Mouse (Mus musculus) hindbrain, embryonic 12.5 days (tissue): ENCODE measurements around the gene Zfand2b. TPM values are rescaled to one million over a fixed set of nuclear protein-coding genes. Genes with fewer than 3 reads are reported as not detected.

Experiments
- ATAC-seq: fragments of 200-750 bp; cut with Nextera tagmentation; 2 replicates; pipeline ENCODE4 v1.8.0; 2017; ENCODE audit warnings: moderate TSS enrichment; ENCODE audit not compliant: low FRiP score
- H3K27ac ChIP-seq: fragments of 300-500 bp; sonication (generic); 2 replicates; pipeline ENCODE4 v1.5.1; 2016; ENCODE audit warnings: mild to moderate bottlenecking
- H3K27me3 ChIP-seq: fragments of 300-500 bp; sonication (generic); 2 replicates; pipeline ENCODE4 v1.6.1; 2016; ENCODE audit warnings: mild to moderate bottlenecking
- H3K36me3 ChIP-seq: fragments of 300-500 bp; sonication (generic); 2 replicates; pipeline ENCODE4 v1.6.1; 2016; ENCODE audit warnings: mild to moderate bottlenecking
- H3K4me1 ChIP-seq: fragments of 300-500 bp; sonication (generic); 2 replicates; pipeline ENCODE4 v1.6.1; 2016
- H3K4me2 ChIP-seq: fragments of 300-500 bp; sonication (generic); replicated peaks from 2 replicates; pipeline ENCODE4 v1.6.1; 2016; ENCODE audit warnings: mild to moderate bottlenecking
- H3K4me3 ChIP-seq: fragments of 300-500 bp; sonication (generic); 2 replicates; pipeline ENCODE4 v1.5.1; 2016; ENCODE audit warnings: mild to moderate bottlenecking
- H3K9ac ChIP-seq: fragments of 300-500 bp; sonication (generic); 2 replicates; pipeline ENCODE4 v1.6.1; 2016; ENCODE audit warnings: mild to moderate bottlenecking, moderate library complexity
- H3K9me3 ChIP-seq: fragments of 300-500 bp; sonication (generic); replicated peaks from 2 replicates; pipeline ENCODE4 v1.6.1; 2016; ENCODE audit warnings: mild to moderate bottlenecking
- WGBS: fragments of 180-500 bp; shearing (Covaris S2); methylation state at CpG from one replicate; pipeline ENCODE4 v1.1.7; 2016; 5-methylcytosine and 5-hydroxymethylcytosine counted together
- microRNA-seq: library from miRNA; unstranded; fragments of <30 nt; microRNA quantifications from one replicate; pipeline ENCODE4, GENCODE M21; 2017
- polyA plus RNA-seq: library from polyadenylated mRNA; unstranded; fragments of >200 nt; fragmentation: Nextera tagmentation; extraction: Ambion mirVana; gene quantifications from 2 replicates; pipeline ENCODE4 v1.2.1, GENCODE M21; 2016

The Zfand2b gene
- polyA plus RNA-seq, 1 experiment from 2014 or later, result 38.8 TPM

DNA sequence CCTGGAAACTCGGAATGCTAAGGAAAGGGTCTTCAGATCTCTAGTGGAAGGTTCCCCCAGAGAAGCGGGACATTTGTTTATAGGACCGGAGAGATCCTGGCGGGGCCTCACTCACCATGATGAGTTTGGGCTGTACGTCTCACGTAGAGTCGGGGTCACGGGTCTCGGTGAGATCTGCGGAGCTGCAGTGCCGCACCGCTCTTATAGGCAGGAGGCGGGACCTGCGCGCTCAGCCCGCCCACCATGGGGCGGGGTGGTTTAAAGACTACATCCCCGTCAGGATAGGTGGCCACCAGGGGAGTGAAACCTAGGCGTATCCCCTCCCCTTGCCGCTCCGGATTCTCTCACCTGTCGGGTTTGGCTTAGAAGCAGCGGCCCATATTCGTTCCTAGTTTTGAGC lies 50.6 kb downstream of the Zfand2b start:
- H3K27me3 ChIP-seq, result peaks cover 72% of the 10 kb centered on the region
- H3K9me3 ChIP-seq, result no peaks in the 10 kb centered on the region
- H3K9ac ChIP-seq, result peak overlapping the region; percentile 58
- H3K27ac ChIP-seq, result no peak overlapping the region
- peaks cover 14% of the 10 kb centered on the region for H3K36me3 ChIP-seq
- 0% methylated on average over 24 of the region's 24 CpGs for WGBS
- peaks cover 17% of the 10 kb centered on the region for H3K4me1 ChIP-seq
- peak overlapping the region; percentile 91 for H3K4me2 ChIP-seq
- peak overlapping the region; percentile 49 for H3K4me3 ChIP-seq
- peak; percentile 86 for ATAC-seq

DNA sequence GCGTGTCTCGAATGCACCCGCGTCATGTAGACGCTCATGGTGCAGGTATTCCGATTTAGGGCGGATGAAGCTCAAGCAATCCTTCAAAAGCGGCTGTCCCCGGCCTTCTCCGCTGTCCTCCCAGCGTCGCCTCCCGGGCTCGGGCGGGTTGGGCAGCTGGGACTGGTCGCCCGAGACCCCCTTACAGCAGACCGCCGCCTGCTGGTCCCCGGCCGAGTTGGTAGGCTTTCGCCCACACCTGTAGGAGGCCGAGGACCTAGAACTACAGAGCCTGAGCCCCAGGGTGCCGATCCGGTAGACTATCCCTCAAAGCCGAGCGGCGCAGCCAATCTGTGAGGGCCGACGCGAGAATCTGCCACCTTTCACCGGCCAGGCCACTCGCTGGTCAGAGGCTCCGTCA lies 51.1 kb downstream of the Zfand2b start, which contains the start of gene Tuba4a:
Gene Tuba4a, minus strand, starts transcription at position 335 of the 400 bp plus-strand sequence.
- Histone ChIP-seq H3K27me3 (peaks cover 72% of the 10 kb centered on the region), H3K36me3 (peaks cover 10% of the 10 kb centered on the region; the same call in 1 of the 2 replicates), H3K4me3 (peak within 1 kb of the TSS; percentile 49), H3K27ac (no peak within 1 kb of the TSS), H3K9ac (peak within 1 kb of the TSS; percentile 58), H3K4me2 (peak within 1 kb of the TSS; percentile 91), H3K4me1 (peaks cover 17% of the 10 kb centered on the region), H3K9me3 (no peaks in the 10 kb centered on the region)
- under 1% methylated on average over 33 of the region's 34 CpGs for WGBS
- ATAC-seq, result peak; percentile 44; the same call in 1 of the 2 replicates

Small RNA genes lying within 50 kb of the gene (microRNA-seq; reads per million reads assigned to microRNA genes)
- gene Gm27943, result not detected

Other genes starting within 250 kb of the Zfand2b start
- 0.85 and 1.9 TPM in 2 replicates for gene Cfap65, start 233.0 kb upstream of the Zfand2b start, polyA plus RNA-seq
- 0.14 and 0.83 TPM in 2 replicates for gene Ihh, start 217.0 kb upstream of the Zfand2b start, polyA plus RNA-seq
- 10.5 and 12.8 TPM in 2 replicates for gene Nhej1, start 43.4 kb upstream of the Zfand2b start, polyA plus RNA-seq
- 0.10 TPM in 1 of 2 replicates, not detected in the other for gene Slc23a3, start 34.8 kb upstream of the Zfand2b start, polyA plus RNA-seq
- gene Cnppd1, start 25.9 kb upstream of the Zfand2b start, polyA plus RNA-seq, result 66.4 and 67.0 TPM in 2 replicates
- gene Retreg2, start 25.9 kb upstream of the Zfand2b start, polyA plus RNA-seq, result 81.6 and 83.1 TPM in 2 replicates
- gene Abcb6, start 11.7 kb downstream of the Zfand2b start, polyA plus RNA-seq, result 37.9 and 41.3 TPM in 2 replicates
- 24.1 and 25.6 TPM in 2 replicates for gene Ankzf1, start 23.5 kb downstream of the Zfand2b start, polyA plus RNA-seq
- gene Atg9a, start 23.6 kb downstream of the Zfand2b start, polyA plus RNA-seq, result 38.4 and 43.7 TPM in 2 replicates
- gene Glb1l, start 42.2 kb downstream of the Zfand2b start, polyA plus RNA-seq, result 21.2 and 26.3 TPM in 2 replicates
- 125 and 130 TPM in 2 replicates for gene Stk16, start 42.2 kb downstream of the Zfand2b start, polyA plus RNA-seq
- 10.3 and 11.1 TPM in 2 replicates for gene Tuba4a, start 51.2 kb downstream of the Zfand2b start, polyA plus RNA-seq
- gene A630095N17Rik, start 63.5 kb downstream of the Zfand2b start, polyA plus RNA-seq, result not detected in 2 replicates
- 54.6 and 55.2 TPM in 2 replicates for gene Dnajb2, start 67.8 kb downstream of the Zfand2b start, polyA plus RNA-seq
- 11.7 and 12.6 TPM in 2 replicates for gene Ptprn, start 95.9 kb downstream of the Zfand2b start, polyA plus RNA-seq
- 50.0 and 56.8 TPM in 2 replicates for gene Resp18, start 109.8 kb downstream of the Zfand2b start, polyA plus RNA-seq
- gene Dnpep, start 149.3 kb downstream of the Zfand2b start, polyA plus RNA-seq, result 173 and 175 TPM in 2 replicates
- 2.3 and 10.5 TPM in 2 replicates for gene Des, start 191.7 kb downstream of the Zfand2b start, polyA plus RNA-seq
- gene Speg, start 206.7 kb downstream of the Zfand2b start, polyA plus RNA-seq, result 19.1 and 19.7 TPM in 2 replicates